In genomic region chr3:133672742-133673447, GRCm38 (mm10) we compare ENCODE assay signal across 8 mouse cellular contexts.
A peak's percentile ranks its signal among the peaks of the same experiment; 100 is the strongest.
DNase-seq lines count a peak whose midpoint lies in the region; ATAC-seq and TF ChIP-seq lines count a peak whose summit lies in the region.

No protein-coding gene starts in this region.

- no peaks in the 10 kb centered on the region for H3K9me3 ChIP-seq in liver, embryonic 12.5 days (replicated peaks)

- no peaks in the 10 kb centered on the region for H3K79me2 ChIP-seq in liver, adult 2 months (ENCODE audit: control insufficient read depth, insufficient read depth, low read length)

- DNase-seq in liver, adult 2 months (ENCODE audit: extremely low read depth, low read depth, low spot score) = peak; percentile 6
- DNase-seq in adrenal gland, adult 8-10 months = peak; percentile 33
- peak; percentile 45 to 69 for DNase-seq in gastrocnemius, adult 8-10 months (ENCODE audit: low spot score in 2 of 2)
- peak; percentile 58 for DNase-seq in layer of hippocampus, adult 9-11 months
- DNase-seq in kidney, postnatal 25 days = no peak
- DNase-seq in yolk sac, embryonic 10.5 days (ENCODE audit: low spot score) = no peak
- no peak for DNase-seq in embryo, embryonic 10.5 days (ENCODE audit: low spot score)

- no peaks in the 10 kb centered on the region for H3K27me3 ChIP-seq in liver, adult 2 months (ENCODE audit: control insufficient read depth, insufficient read depth, low read length)
- H3K27me3 ChIP-seq in liver, embryonic 12.5 days (replicated peaks) = no peaks in the 10 kb centered on the region

- 82% methylated on average over 10 of the region's 10 CpGs for WGBS in liver, adult 2 months
- 81% methylated on average over 10 of the region's 10 CpGs for WGBS in liver, embryonic 12.5 days (ENCODE audit: insufficient replicate concordance)

- H3K9ac ChIP-seq in liver, adult 2 months (ENCODE audit: low read depth, low read length) = no peak overlapping the region
- no peak overlapping the region for H3K9ac ChIP-seq in liver, embryonic 12.5 days

- no peak for ATAC-seq in liver, embryonic 12.5 days

- no peak for TF ChIP-seq POLR2A in liver, adult 2 months (IDR thresholded peaks at IDR 0.05; ENCODE audit: extremely low read depth, insufficient read depth, low read length)

- no peak overlapping the region for H3K4me2 ChIP-seq in liver, embryonic 12.5 days

- no peak for TF ChIP-seq CTCF in liver, adult 2 months (IDR thresholded peaks at IDR 0.05; ENCODE audit: low read depth, low read length)

- no peaks in the 10 kb centered on the region for H3K36me3 ChIP-seq in liver, adult 2 months (ENCODE audit: control insufficient read depth, insufficient read depth, low read length)
- no peaks in the 10 kb centered on the region for H3K36me3 ChIP-seq in liver, embryonic 12.5 days

- H3K4me3 ChIP-seq in liver, adult 2 months (ENCODE audit: insufficient read depth, low read depth, low read length) = no peak overlapping the region
- H3K4me3 ChIP-seq in liver, embryonic 12.5 days = no peak overlapping the region

- H3K4me1 ChIP-seq in liver, adult 2 months (ENCODE audit: control insufficient read depth, insufficient read depth, low read length) = no peaks in the 10 kb centered on the region
- H3K4me1 ChIP-seq in liver, embryonic 12.5 days = no peaks in the 10 kb centered on the region

- H3K27ac ChIP-seq in liver, adult 2 months (replicated peaks; ENCODE audit: insufficient read depth, low read depth, low read length) = no peak overlapping the region
- H3K27ac ChIP-seq in liver, embryonic 12.5 days = no peak overlapping the region

Comparison
In these comparisons a context has a peak if more than half of its experiments do, and no peak if none do; other contexts are left out.
1. DNase-seq: peak in liver, adult 2 months (single experiment), adrenal gland, adult 8-10 months (single experiment), gastrocnemius, adult 8-10 months (2 of 2) and layer of hippocampus, adult 9-11 months (single experiment); none in kidney, postnatal 25 days (0 of 2), yolk sac, embryonic 10.5 days (single experiment) and embryo, embryonic 10.5 days (single experiment).